Mouse (Mus musculus) heart, postnatal 0 days (tissue): ENCODE measurements at regions not wholly inside any gene's neighbourhood (a gene's known extent, or its start where the extent isn't known, plus 50 kb on each side); places are given as distances from the start of the nearest gene placed in this dataset.

Experiments
- ATAC-seq: fragments of 200-750 bp; cut with Nextera tagmentation; 2 replicates; pipeline ENCODE4 v1.8.0; 2017; ENCODE audit warnings: low read depth, moderate number of reproducible peaks, moderate library complexity; ENCODE audit not compliant: insufficient read depth
- DNase-seq: peaks from one replicate; pipeline ENCODE4 v3.0.0-alpha.2; 2016; ENCODE audit warnings: low spot score
- H3K27ac ChIP-seq: fragments of 300-500 bp; sonication (generic); 2 replicates; pipeline ENCODE4 v1.5.1; 2014; ENCODE audit warnings: low read depth, mild to moderate bottlenecking
- H3K27me3 ChIP-seq: fragments of 300-500 bp; sonication (generic); 2 replicates; pipeline ENCODE4 v1.6.1; 2014; ENCODE audit warnings: low read length, mixed read lengths; ENCODE audit not compliant: control insufficient read depth, insufficient read depth
- H3K36me3 ChIP-seq: fragments of 300-500 bp; sonication (generic); replicated peaks from 2 replicates; pipeline ENCODE4 v1.6.1; 2014; ENCODE audit warnings: low read length, mixed read lengths; ENCODE audit not compliant: control insufficient read depth, insufficient read depth
- H3K4me1 ChIP-seq: fragments of 300-500 bp; sonication (generic); 2 replicates; pipeline ENCODE4 v1.6.1; 2014; ENCODE audit warnings: antibody characterized with exemption; ENCODE audit not compliant: control insufficient read depth, insufficient read depth
- H3K4me2 ChIP-seq: fragments of 300-500 bp; sonication (generic); 2 replicates; pipeline ENCODE4 v1.6.1; 2014; ENCODE audit warnings: low read depth, mild to moderate bottlenecking, low read length, moderate library complexity
- H3K4me3 ChIP-seq: fragments of 300-500 bp; sonication (generic); 2 replicates; pipeline ENCODE4 v1.5.1; 2014; ENCODE audit warnings: low read depth, low read length
- H3K9ac ChIP-seq: fragments of 300-500 bp; sonication (generic); replicated peaks from 2 replicates; pipeline ENCODE4 v1.6.1; 2014; ENCODE audit warnings: low read depth, low read length, mixed read lengths
- H3K9me3 ChIP-seq: fragments of 300-500 bp; sonication (generic); replicated peaks from 2 replicates; pipeline ENCODE4 v1.6.1; 2016; ENCODE audit warnings: low read length; ENCODE audit not compliant: control insufficient read depth
- CTCF ChIP-seq: IDR thresholded peaks from 2 replicates; pipeline ENCODE4 v1.5.1; 2016; ENCODE audit warnings: antibody characterized with exemption, control low read depth, low read depth
- EP300 ChIP-seq: IDR thresholded peaks from 2 replicates; pipeline ENCODE4 v1.6.1; 2016; ENCODE audit warnings: antibody characterized with exemption, low read depth
- WGBS: fragments of 180-500 bp; shearing (Covaris S2); extraction: QIAGEN DNeasy Blood & Tissue Kit; methylation state at CpG from one replicate; pipeline ENCODE4 v1.1.7; 2014; 5-methylcytosine and 5-hydroxymethylcytosine counted together

- DNase-seq: no peak
- Histone ChIP-seq H3K9ac (no peak overlapping the region), H3K4me2 (no peak overlapping the region), H3K27me3 (no peaks in the 10 kb centered on the region), H3K9me3 (no peaks in the 10 kb centered on the region), H3K36me3 (no peaks in the 10 kb centered on the region), H3K4me3 (no peak overlapping the region), H3K4me1 (no peaks in the 10 kb centered on the region), H3K27ac (no peak overlapping the region)
- 32% methylated on average over 1 of the region's 1 CpGs for WGBS
- no peak for ATAC-seq
- TF ChIP-seq CTCF (no peak), EP300 (no peak)
Measured at GRCm38 (mm10) chr1:137083500-137083899, 123.3 kb upstream of the Nr5a2 start.

- no peak for ATAC-seq
- Histone ChIP-seq H3K36me3 (no peaks in the 10 kb centered on the region), H3K27me3 (no peaks in the 10 kb centered on the region), H3K9ac (no peak overlapping the region), H3K4me1 (no peaks in the 10 kb centered on the region), H3K4me3 (no peak overlapping the region), H3K27ac (no peak overlapping the region), H3K4me2 (no peak overlapping the region), H3K9me3 (no peaks in the 10 kb centered on the region)
- TF ChIP-seq CTCF: no peak
- no peak for TF ChIP-seq EP300
- 19% methylated on average over 11 of the region's 11 CpGs for WGBS
- DNase-seq: no peak
Measured at GRCm38 (mm10) chr1:137079401-137080003, 119.3 kb upstream of the Nr5a2 start.

- Histone ChIP-seq H3K4me3 (no peak overlapping the region), H3K9ac (no peak overlapping the region), H3K4me1 (no peaks in the 10 kb centered on the region), H3K9me3 (no peaks in the 10 kb centered on the region), H3K27ac (no peak overlapping the region), H3K4me2 (peak overlapping the region; percentile 2; the same call in 1 of the 2 replicates), H3K36me3 (no peaks in the 10 kb centered on the region), H3K27me3 (no peaks in the 10 kb centered on the region)
- TF ChIP-seq EP300 (no peak), CTCF (no peak)
- ATAC-seq (no peak), DNase-seq (peak; percentile 21)
- 16% methylated on average over 9 of the region's 9 CpGs for WGBS
Measured at GRCm38 (mm10) chr1:137074787-137075186, 114.5 kb upstream of the Nr5a2 start.

GRCm38 (mm10) chr1:137073857-137074572 lies 113.8 kb upstream of the Nr5a2 start:
- TF ChIP-seq CTCF (no peak), EP300 (no peak)
- H3K9ac ChIP-seq: no peak overlapping the region
- ATAC-seq (no peak), DNase-seq (no peak)
- H3K27ac ChIP-seq: no peak overlapping the region
- 16% methylated on average over 8 of the region's 8 CpGs for WGBS
- H3K36me3 ChIP-seq: no peaks in the 10 kb centered on the region
- H3K4me1 ChIP-seq: no peaks in the 10 kb centered on the region
- no peaks in the 10 kb centered on the region for H3K27me3 ChIP-seq
- H3K4me2 ChIP-seq: no peak overlapping the region
- no peaks in the 10 kb centered on the region for H3K9me3 ChIP-seq
- no peak overlapping the region for H3K4me3 ChIP-seq

- no peak overlapping the region for H3K9ac ChIP-seq
- no peak overlapping the region for H3K4me3 ChIP-seq
- H3K27me3 ChIP-seq: no peaks in the 10 kb centered on the region
- no peaks in the 10 kb centered on the region for H3K36me3 ChIP-seq
- H3K9me3 ChIP-seq: no peaks in the 10 kb centered on the region
- no peak overlapping the region for H3K4me2 ChIP-seq
- no peaks in the 10 kb centered on the region for H3K4me1 ChIP-seq
- ATAC-seq (no peak), DNase-seq (no peak)
- TF ChIP-seq EP300 (no peak), CTCF (no peak)
- H3K27ac ChIP-seq: no peak overlapping the region
- WGBS: 76% methylated on average over 4 of the region's 4 CpGs
Measured at GRCm38 (mm10) chr1:137060914-137061313, 100.7 kb upstream of the Nr5a2 start.

DNA sequence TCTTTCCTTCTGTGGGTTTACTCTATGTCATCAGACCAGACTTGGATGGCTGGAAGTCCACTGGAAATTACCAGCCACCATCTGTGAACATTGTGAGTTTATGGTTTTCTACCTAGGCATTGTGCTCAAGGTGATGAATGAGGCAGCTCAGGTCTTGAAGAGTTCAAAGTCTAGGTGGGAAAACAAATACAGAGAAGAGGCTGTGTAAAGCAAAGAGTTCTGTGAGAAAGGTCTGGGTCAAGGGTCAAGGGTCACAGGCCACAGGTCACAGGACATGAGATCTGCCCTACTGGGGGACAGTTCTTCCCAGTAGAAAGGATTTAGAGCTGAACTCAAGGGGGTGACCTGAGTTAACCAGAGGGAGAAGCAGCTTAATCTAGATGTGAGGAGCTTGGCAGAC lies 92.9 kb upstream of the Nr5a2 start:
- Histone ChIP-seq H3K27ac (no peak overlapping the region), H3K4me3 (no peak overlapping the region), H3K27me3 (no peaks in the 10 kb centered on the region), H3K9me3 (no peaks in the 10 kb centered on the region), H3K4me2 (no peak overlapping the region), H3K36me3 (no peaks in the 10 kb centered on the region), H3K9ac (no peak overlapping the region), H3K4me1 (no peaks in the 10 kb centered on the region)
- TF ChIP-seq CTCF: no peak
- no peak for TF ChIP-seq EP300
- DNase-seq: no peak
- no peak for ATAC-seq
